Mouse (Mus musculus) liver, embryonic 15.5 days (tissue): ENCODE data around the gene Wdr91. TPM values are rescaled to one million over a fixed set of nuclear protein-coding genes. Genes with fewer than 3 reads are reported as not detected.

Experiments
- ATAC-seq: fragments of 200-750 bp; cut with Nextera tagmentation; 2 replicates; pipeline ENCODE4 v1.8.0; 2017; ENCODE audit warnings: moderate number of reproducible peaks, mild to moderate bottlenecking, moderate library complexity; ENCODE audit not compliant: insufficient read depth
- H3K27ac ChIP-seq: fragments of 300-500 bp; sonication (generic); replicated peaks from 2 replicates; pipeline ENCODE4 v1.5.1; 2015; ENCODE audit warnings: mild to moderate bottlenecking, inconsistent platforms
- H3K27me3 ChIP-seq: fragments of 300-500 bp; sonication (generic); 2 replicates; pipeline ENCODE4 v1.6.1; 2015; ENCODE audit warnings: mild to moderate bottlenecking, inconsistent platforms
- H3K36me3 ChIP-seq: fragments of 300-500 bp; sonication (generic); replicated peaks from 2 replicates; pipeline ENCODE4 v1.6.1; 2015; ENCODE audit warnings: moderate library complexity, mild to moderate bottlenecking, inconsistent platforms
- H3K4me1 ChIP-seq: fragments of 300-500 bp; sonication (generic); replicated peaks from 2 replicates; pipeline ENCODE4 v1.6.1; 2015; ENCODE audit warnings: inconsistent platforms
- H3K4me2 ChIP-seq: fragments of 300-500 bp; sonication (generic); 2 replicates; pipeline ENCODE4 v1.6.1; 2015; ENCODE audit warnings: moderate library complexity, mild to moderate bottlenecking, inconsistent platforms
- H3K4me3 ChIP-seq: fragments of 300-500 bp; sonication (generic); replicated peaks from 2 replicates; pipeline ENCODE4 v1.5.1; 2015; ENCODE audit warnings: mild to moderate bottlenecking, inconsistent platforms
- H3K9ac ChIP-seq: fragments of 300-500 bp; sonication (generic); 2 replicates; pipeline ENCODE4 v1.6.1; 2015; ENCODE audit warnings: moderate library complexity, mild to moderate bottlenecking, inconsistent platforms
- H3K9me3 ChIP-seq: fragments of 300-500 bp; sonication (generic); replicated peaks from 2 replicates; pipeline ENCODE4 v1.6.1; 2016; ENCODE audit warnings: inconsistent platforms
- WGBS: fragments of 180-500 bp; shearing (Covaris S2); methylation state at CpG from one replicate; pipeline ENCODE4 v1.1.7; 2015; ENCODE audit warnings: mixed read lengths; ENCODE audit not compliant: insufficient replicate concordance; 5-methylcytosine and 5-hydroxymethylcytosine counted together
- polyA plus RNA-seq: library from polyadenylated mRNA; unstranded; fragments of >200 nt; fragmentation: Nextera tagmentation; extraction: Ambion mirVana; gene quantifications from 2 replicates; pipeline ENCODE4 v1.2.1, GENCODE M21; 2015

Gene Wdr91
- polyA plus RNA-seq, 1 experiment from 2014 or later, result 10.2 TPM

GRCm38 (mm10) chr6:34914462-34914861 lies 3.8 kb upstream of the Wdr91 start:
- Histone ChIP-seq H3K9me3 (no peaks in the 10 kb centered on the region), H3K4me1 (peaks cover 39% of the 10 kb centered on the region), H3K4me2 (no peak overlapping the region), H3K36me3 (no peaks in the 10 kb centered on the region), H3K4me3 (no peak overlapping the region), H3K27ac (no peak overlapping the region), H3K27me3 (no peaks in the 10 kb centered on the region), H3K9ac (no peak overlapping the region)
- ATAC-seq, result no peak
- WGBS, result 61% methylated on average over 3 of the region's 3 CpGs

GRCm38 (mm10) chr6:34913341-34914040 lies 2.8 kb upstream of the Wdr91 start:
- Histone ChIP-seq H3K27ac (no peak overlapping the region), H3K4me1 (peaks cover 48% of the 10 kb centered on the region), H3K9me3 (no peaks in the 10 kb centered on the region), H3K36me3 (peaks cover 6% of the 10 kb centered on the region; the same call in 1 of the 2 replicates), H3K27me3 (no peaks in the 10 kb centered on the region), H3K9ac (no peak overlapping the region), H3K4me2 (no peak overlapping the region), H3K4me3 (no peak overlapping the region)
- WGBS, result 75% methylated on average over 13 of the region's 13 CpGs
- ATAC-seq, result no peak

- Histone ChIP-seq H3K27ac (peak overlapping the region; percentile 96), H3K27me3 (no peaks in the 10 kb centered on the region), H3K4me2 (peak overlapping the region; percentile 77), H3K9me3 (no peaks in the 10 kb centered on the region), H3K9ac (peak overlapping the region; percentile 82), H3K4me3 (peak overlapping the region; percentile 83), H3K36me3 (peaks cover 36% of the 10 kb centered on the region), H3K4me1 (peaks cover 68% of the 10 kb centered on the region)
- no peak for ATAC-seq
- 40% methylated on average over 8 of the region's 8 CpGs for WGBS
Measured at GRCm38 (mm10) chr6:34909631-34910345, 888 bp downstream of the Wdr91 start.

GRCm38 (mm10) chr6:34907696-34908260 lies 2.9 kb downstream of the Wdr91 start:
- H3K4me3 ChIP-seq, result peak overlapping the region; percentile 39
- peak overlapping the region; percentile 77 for H3K4me2 ChIP-seq
- peak overlapping the region; percentile 45 for H3K9ac ChIP-seq
- H3K27ac ChIP-seq, result peak overlapping the region; percentile 96
- H3K36me3 ChIP-seq, result peaks cover 56% of the 10 kb centered on the region
- peaks cover 71% of the 10 kb centered on the region for H3K4me1 ChIP-seq
- no peaks in the 10 kb centered on the region for H3K9me3 ChIP-seq
- whole genome bisulfite sequencing, result 66% methylated on average over 18 of the region's 18 CpGs
- no peaks in the 10 kb centered on the region for H3K27me3 ChIP-seq
- ATAC-seq, result peak; percentile 35

- peaks cover 76% of the 10 kb centered on the region for H3K4me1 ChIP-seq
- H3K27me3 ChIP-seq, result no peaks in the 10 kb centered on the region
- peaks cover 62% of the 10 kb centered on the region for H3K36me3 ChIP-seq
- H3K4me3 ChIP-seq, result peak overlapping the region; percentile 39
- peak overlapping the region; percentile 96 for H3K27ac ChIP-seq
- peak overlapping the region; percentile 45 for H3K9ac ChIP-seq
- peak overlapping the region; percentile 77 for H3K4me2 ChIP-seq
- WGBS, result 37% methylated on average over 2 of the region's 2 CpGs
- peak; percentile 84 for ATAC-seq
- H3K9me3 ChIP-seq, result no peaks in the 10 kb centered on the region
Measured at GRCm38 (mm10) chr6:34907121-34907614, 3.5 kb downstream of the Wdr91 start.

GRCm38 (mm10) chr6:34906661-34907060 lies 4.0 kb downstream of the Wdr91 start:
- Histone ChIP-seq H3K4me3 (peak overlapping the region; percentile 39), H3K9ac (peak overlapping the region; percentile 45), H3K27ac (peak overlapping the region; percentile 96), H3K9me3 (no peaks in the 10 kb centered on the region), H3K4me1 (peaks cover 74% of the 10 kb centered on the region), H3K36me3 (peaks cover 68% of the 10 kb centered on the region), H3K4me2 (peak overlapping the region; percentile 77), H3K27me3 (no peaks in the 10 kb centered on the region)
- 78% methylated on average over 4 of the region's 4 CpGs for WGBS
- ATAC-seq, result no peak

GRCm38 (mm10) chr6:34906125-34906524 lies 4.6 kb downstream of the Wdr91 start:
- peaks cover 70% of the 10 kb centered on the region for H3K4me1 ChIP-seq
- H3K27me3 ChIP-seq, result no peaks in the 10 kb centered on the region
- no peak overlapping the region for H3K9ac ChIP-seq
- peaks cover 72% of the 10 kb centered on the region for H3K36me3 ChIP-seq
- H3K27ac ChIP-seq, result peak overlapping the region; percentile 96
- no peaks in the 10 kb centered on the region for H3K9me3 ChIP-seq
- no peak overlapping the region for H3K4me3 ChIP-seq
- 63% methylated on average over 2 of the region's 2 CpGs for WGBS
- peak overlapping the region; percentile 77; the same call in 1 of the 2 replicates for H3K4me2 ChIP-seq
- no peak for ATAC-seq

GRCm38 (mm10) chr6:34904361-34904760 lies 6.3 kb downstream of the Wdr91 start:
- H3K4me3 ChIP-seq, result no peak overlapping the region
- ATAC-seq, result no peak
- peaks cover 90% of the 10 kb centered on the region for H3K36me3 ChIP-seq
- H3K9ac ChIP-seq, result no peak overlapping the region
- peaks cover 65% of the 10 kb centered on the region for H3K4me1 ChIP-seq
- H3K27me3 ChIP-seq, result no peaks in the 10 kb centered on the region
- no peak overlapping the region for H3K27ac ChIP-seq
- no peaks in the 10 kb centered on the region for H3K9me3 ChIP-seq
- 72% methylated on average over 6 of the region's 6 CpGs for WGBS
- H3K4me2 ChIP-seq, result no peak overlapping the region

GRCm38 (mm10) chr6:34903851-34904250 lies 6.8 kb downstream of the Wdr91 start:
- Histone ChIP-seq H3K4me2 (no peak overlapping the region), H3K9me3 (no peaks in the 10 kb centered on the region), H3K27ac (0 out of 2 replicates have a peak overlapping the region, but pooled peaks have one; percentile 24), H3K9ac (no peak overlapping the region), H3K4me3 (no peak overlapping the region), H3K27me3 (no peaks in the 10 kb centered on the region), H3K4me1 (peaks cover 65% of the 10 kb centered on the region), H3K36me3 (peaks cover 92% of the 10 kb centered on the region)
- WGBS, result 83% methylated on average over 10 of the region's 10 CpGs
- no peak for ATAC-seq

- Histone ChIP-seq H3K4me1 (peaks cover 61% of the 10 kb centered on the region), H3K27me3 (no peaks in the 10 kb centered on the region), H3K4me3 (no peak overlapping the region), H3K4me2 (no peak overlapping the region), H3K36me3 (peaks cover 90% of the 10 kb centered on the region), H3K9ac (no peak overlapping the region), H3K27ac (no peak overlapping the region), H3K9me3 (no peaks in the 10 kb centered on the region)
- WGBS, result 66% methylated on average over 5 of the region's 5 CpGs
- ATAC-seq, result no peak
Measured at GRCm38 (mm10) chr6:34903441-34903840, 7.2 kb downstream of the Wdr91 start.

- Histone ChIP-seq H3K4me3 (no peak overlapping the region), H3K9me3 (no peaks in the 10 kb centered on the region), H3K27ac (no peak overlapping the region), H3K27me3 (no peaks in the 10 kb centered on the region), H3K4me2 (no peak overlapping the region), H3K36me3 (peaks cover 92% of the 10 kb centered on the region), H3K9ac (no peak overlapping the region), H3K4me1 (peaks cover 52% of the 10 kb centered on the region)
- no peak for ATAC-seq
- 84% methylated on average over 7 of the region's 7 CpGs for WGBS
Measured at GRCm38 (mm10) chr6:34902578-34902977, 8.1 kb downstream of the Wdr91 start.
